Mouse (Mus musculus): ENCODE results near the gene Pex14.
"Not testable (repeated sequence)": the region's sequence is repeated elsewhere in the genome, so short reads cannot be mapped to it uniquely, and the experiment has no call there.

Pex14 gene

DNA sequence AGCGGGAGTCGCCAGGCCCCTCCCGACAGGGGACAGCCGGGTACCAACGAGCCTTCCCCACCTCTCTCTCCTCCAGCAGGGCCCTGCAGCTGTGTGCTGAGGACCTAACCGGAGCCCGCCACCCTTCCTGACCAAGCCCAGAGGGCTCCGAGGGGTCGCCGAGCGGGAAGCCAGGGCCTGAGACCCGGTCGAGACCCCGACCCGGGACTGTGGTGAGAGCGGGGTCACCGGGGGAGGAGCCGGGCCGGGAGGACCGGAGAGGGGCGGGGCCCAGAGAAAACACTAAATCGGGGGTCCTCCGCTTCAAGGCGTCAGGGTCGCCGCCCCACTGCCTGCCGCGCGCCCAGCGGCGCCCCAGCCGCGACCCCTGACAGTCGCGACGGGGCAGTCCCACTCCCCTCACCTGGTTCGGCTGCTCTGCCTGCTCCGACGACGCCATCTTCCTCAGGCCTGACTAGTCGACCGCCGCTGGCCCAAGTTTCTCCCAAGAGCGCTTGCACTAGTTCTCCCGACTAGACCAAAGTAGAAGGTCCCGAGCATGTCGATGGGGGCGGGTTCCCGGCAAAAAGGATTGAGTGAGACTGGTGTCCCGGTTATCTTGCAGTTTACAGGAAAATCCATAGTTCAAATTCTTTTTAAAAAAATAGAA, at the start of gene Pex14:
Pex14 (minus strand) TSS at position 508 of the 649 bp plus-strand sequence.
- DNase-seq, result peak; percentile 97

DNA sequence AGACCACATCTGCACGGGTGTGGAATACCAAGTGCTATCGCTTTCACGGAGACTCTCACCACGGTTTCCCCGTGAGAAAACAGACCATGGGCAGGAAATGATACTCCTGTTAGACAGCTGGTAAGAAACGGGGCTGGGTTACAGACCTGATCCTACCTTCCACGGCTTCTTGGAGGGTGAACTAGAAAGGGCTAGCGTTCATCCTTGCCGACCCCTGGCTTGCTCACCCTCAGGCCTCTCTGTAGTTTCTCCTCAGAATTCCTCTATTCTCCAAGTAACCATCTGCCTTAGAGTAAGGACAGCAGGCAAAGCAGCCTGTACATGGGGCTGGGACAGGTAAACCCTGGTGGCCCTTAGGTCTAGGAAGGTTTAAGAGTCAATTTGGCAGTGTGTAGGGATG, 49.5 kb upstream of the Pex14 start:
- no peak for DNase-seq

DNA sequence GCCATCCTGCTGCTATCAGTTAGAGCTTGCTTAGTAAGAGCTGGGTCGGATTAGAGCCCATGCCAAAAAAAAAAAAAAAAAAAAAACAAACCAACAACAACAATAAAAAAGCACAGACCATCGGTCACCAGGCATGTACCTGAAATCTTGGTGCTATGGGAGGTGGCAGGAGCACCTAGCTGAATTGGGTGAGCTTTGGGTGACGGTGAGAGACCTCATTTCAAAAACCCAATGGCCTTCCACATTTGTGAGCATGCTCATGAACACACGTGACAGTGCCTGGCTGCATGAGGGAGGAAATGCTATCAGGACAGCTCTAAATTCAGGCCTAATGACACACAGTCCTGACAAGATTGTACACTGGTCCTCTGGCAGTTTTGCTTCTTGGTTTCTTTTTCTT, 48.4 kb upstream of the Pex14 start:
- no peak for DNase-seq

DNA sequence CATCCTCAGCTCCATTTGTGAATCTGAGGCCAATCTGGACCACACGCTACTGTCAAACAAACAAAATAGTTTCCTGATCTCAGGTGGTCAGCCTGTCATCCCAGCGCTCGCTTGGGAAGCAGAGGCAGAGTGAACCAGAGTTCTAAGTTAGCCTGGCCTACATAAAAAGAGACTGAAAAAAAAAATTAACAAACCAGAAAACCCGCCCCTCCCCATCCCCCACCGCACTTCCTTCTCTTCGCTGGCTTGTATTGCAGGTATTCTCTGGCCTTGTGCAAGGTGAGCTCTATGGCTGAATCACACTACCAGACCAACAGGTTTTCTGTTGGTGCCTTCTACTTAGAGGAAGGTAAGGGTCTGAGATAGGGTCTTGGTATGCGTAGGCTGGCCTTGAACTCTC, 47.9 kb upstream of the Pex14 start:
- DNase-seq, result no peak

DNA sequence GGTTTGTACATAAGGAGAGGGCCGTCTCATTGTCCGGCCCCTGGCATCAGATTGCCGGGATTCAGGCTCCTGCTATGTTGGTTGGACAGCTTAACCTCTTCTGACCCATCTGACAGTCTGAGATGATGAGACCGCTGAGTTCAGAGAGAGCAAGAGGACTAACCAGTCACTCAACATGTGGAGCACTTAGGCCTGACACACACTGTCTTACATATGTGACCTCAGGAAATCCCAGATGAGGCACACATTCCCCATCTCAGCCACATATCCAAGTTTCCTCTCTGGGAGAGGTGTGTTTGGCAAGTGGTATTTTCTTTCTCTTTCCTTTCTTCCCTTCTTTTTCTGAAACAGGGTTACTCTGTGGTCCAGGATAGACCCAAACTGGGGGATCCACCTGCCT, 45.5 kb upstream of the Pex14 start:
- DNase-seq, result no peak

DNA sequence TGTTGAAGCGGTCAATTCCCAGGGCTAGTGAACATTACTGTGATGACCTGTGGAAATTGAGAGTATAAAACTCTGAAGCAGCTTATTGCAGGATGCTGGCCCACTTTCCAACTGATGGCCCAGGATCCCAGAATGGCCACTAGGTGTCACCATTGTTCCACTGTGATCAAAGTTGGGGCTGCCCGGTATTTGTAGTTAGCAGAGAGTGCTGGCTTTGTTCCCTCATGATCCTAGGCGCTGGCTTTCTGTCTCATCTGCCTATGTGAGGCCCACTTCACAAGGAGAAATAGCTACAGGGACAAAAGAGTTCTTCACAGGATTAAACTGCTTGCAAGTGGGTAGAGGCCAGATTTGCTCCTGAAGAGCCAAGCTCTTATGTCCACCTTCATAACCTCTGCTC, 44.8 kb upstream of the Pex14 start:
- DNase-seq, result peak; percentile 89

DNA sequence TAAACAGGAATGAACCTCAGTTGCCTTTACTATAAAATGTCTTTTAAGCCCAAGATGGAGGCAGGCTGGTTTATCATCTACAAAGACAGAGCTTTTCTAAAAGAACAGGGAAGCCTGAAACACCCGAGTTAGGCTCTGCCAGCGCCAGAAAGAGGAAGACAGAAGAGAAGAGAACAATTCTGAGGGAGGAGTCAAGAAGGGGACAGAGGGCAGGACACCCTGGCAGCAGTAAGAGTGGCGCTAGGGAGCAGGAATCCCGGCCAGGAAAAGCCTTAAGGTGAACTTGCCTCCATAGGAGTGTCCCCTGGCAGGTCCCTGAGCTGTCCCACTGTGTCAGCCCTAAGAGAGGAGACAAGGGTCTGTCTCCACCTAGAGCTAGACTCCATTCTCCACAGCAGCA, 43.9 kb upstream of the Pex14 start:
- DNase-seq, result no peak

DNA sequence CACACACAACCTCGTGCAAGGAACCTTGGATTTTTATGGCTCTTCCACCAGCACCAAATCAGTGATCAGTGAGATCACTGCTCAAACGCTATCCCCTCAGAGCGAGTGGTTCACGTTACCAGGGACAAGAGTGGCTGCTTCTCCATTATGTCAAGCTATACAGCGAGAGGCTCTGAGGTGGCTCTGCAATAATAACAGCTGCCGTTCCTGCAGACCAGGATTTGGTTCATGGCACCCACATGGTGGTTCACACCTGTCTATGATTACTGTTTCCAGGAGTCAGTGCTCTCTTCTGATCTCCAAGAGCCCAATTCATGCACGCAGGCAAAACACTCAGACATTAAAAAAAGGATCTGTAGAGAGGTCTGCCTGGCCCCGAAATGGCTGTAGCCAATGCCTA, 38.8 kb upstream of the Pex14 start:
- DNase-seq, result no peak

DNA sequence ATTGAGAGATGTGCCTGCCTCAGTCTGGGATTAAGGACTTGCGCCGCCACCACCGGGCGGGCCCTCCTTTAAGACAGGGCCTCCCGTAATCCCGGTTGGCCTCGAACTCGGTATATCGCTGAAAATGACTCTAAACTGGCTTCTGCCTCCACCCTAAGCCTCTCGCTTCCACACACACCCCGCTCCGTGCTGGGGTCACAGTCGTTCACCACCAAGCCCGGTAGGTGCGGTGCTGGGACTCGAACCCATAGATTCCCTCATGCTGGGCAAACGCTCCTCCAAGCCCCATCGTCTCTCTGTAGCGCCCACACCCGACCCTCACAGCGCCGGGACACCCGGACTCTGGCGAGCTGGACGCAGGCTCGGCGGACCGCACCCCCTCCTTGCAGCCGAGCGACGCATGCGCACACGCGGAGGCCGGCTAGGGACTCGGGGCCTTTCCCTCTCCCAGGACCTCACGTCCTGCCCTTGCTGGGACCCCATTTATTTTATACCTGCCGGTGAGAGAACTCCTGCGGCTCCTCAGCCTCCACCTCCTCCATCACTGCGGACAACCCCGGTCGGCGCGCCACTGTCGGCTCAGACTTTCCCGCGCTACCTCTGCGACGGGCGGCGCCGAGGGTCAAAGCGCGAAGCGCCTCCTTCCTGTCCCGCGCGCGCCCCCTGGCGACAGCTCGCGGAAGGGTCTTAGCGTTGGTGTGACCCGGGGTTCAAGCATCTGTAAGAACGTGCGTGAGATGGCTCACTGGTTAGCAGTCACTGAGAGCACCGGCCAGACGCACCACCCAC, 37.5 kb upstream of the Pex14 start, which contains the start of gene Cenps:
Cenps (minus strand) TSS at position 648 of the 789 bp plus-strand sequence.
- DNase-seq, result peak; percentile 94

DNA sequence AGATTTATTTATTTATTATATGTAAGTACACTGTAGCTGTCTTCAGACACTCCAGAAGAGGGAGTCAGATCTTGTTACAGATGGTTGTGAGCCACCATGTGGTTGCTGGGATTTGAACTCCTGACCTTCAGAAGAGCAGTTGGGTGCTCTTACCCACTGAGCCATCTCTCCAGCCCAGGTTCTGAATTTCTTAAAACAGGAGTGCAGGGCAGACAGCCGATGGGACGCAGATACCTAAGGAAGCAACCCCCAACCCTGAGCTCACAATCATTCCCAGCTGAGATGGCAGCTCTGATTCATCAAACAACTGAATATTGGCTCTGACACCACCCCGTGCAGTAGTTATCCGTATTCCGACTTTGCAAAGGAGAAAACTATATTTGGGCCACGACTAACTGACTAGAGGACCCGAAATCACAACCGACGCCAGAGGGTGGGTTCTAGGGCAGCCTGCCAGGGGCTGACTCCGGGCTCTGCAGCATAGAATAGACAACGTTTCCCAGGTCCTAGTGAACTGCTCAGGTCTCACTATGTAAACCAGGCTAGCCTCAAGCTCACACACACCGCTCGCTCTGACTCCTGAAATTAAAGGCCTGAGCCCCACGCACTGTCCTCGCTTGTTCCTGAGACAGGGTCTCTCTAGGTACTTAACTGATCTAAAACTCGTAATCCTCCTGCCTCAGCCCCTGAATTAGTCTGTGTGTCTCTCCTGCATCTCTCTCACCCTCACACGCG, 36.6 kb upstream of the Pex14 start:
- DNase-seq, result no peak

DNA sequence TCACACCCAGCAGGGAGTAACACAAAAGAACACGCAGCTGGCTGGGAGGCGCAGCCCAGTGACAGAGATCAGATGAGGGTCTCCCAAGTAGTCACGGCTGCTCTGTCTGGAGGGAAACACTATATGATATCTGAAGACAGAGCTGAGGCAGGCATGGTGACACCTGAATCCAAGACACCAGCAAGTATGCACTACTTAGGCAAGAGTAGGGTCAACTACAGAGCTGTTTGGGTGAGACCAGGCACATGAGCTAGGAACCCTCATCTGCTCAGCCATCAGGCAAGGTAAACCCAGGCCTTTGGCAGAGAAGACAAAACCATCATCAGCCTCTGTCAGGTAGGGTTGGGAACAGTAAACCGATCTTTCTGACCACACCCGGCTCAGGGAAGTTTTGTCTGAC, 33.7 kb upstream of the Pex14 start:
- no peak for DNase-seq

DNA sequence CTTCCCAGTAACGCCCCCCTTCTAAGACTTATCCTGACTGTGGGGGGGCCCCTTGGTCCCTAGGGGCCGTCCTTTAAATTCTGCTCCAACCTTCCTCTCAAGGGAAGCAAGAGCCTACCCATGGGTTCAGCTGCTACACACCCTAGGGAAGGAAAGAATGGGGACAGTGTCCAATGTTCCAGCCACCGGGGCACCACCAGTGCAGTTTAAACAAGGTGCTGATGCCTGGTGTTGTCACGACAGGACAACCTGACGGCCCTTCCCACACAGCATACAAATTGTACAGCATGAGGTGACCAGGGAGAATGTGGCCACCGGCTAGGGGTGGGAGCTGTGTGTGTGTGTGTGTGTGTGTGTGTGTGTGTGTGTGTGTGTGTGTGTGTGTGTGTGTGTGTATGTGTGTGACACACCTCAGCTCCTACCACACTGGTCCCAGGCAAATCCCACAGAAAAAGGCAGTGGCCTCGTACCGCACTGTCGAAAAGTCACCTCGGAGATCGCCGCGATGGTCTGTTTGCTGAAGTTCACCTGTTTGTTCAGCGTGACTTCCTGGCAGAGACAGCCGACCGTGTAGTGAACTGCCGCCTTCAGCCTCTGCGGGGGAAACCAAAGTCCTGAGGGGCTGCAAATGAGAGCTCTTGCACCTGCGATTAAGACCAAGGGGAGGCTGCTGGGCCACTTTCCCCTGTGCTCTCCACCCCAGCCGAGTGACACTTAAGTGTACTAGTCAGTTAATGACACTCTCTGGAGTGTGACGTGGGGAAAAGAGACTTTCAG, 32.3 kb upstream of the Pex14 start:
- DNase-seq, result peak; percentile 33

DNA sequence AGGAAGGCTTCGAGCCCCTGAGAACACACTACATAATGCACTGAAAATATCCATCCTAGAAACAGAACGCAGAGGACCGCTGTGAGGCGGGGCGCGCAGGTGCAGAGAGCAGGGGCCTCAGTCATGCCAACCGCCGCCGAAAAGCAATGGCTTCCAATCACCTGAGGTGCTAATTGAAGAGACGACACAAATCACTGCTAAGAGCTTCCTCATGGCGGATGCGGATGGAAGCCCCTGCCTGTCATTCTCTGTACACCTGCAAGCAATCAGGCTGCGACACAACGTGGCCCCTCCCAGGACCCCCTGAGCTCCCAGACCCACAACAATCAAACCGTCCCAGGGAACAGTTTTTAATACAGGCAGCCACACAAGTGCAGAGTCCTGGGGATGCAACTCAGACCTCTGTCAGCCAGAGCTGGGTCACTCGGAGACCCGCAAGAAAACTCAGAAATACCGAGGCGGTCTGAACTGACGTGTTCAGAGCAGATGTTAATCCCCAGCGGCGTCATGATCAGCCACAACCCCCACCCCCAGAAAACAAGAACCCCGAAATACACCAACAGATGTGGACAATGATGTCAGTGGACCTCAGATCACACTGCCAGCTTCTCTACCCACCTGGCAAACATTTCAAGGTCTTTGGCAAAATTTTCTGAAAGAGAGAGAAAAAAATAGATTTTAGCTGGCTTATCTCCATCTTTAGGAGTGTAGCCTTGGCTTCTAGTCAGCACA, 31.5 kb upstream of the Pex14 start:
- no peak for DNase-seq

DNA sequence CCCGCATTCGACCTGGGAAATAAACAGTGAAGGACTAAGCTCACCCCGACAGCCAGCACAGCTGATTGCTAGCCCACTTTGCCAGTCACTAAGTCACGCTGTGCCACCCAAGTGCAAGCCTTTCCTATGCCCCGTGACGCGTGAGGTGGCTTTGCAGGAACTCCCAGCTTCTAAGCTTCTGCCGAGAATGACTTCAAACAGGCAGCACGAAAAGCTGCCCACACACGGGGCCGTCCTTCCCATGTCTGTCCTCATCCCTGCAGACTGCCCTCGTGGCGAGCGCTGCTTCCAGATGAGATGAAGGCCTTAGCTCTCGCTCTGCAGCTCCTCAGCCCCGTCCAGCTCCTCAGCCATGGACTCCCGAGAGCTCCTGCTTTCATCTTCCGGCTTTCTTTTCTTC, 28.8 kb upstream of the Pex14 start:
- DNase-seq, result no peak

DNA sequence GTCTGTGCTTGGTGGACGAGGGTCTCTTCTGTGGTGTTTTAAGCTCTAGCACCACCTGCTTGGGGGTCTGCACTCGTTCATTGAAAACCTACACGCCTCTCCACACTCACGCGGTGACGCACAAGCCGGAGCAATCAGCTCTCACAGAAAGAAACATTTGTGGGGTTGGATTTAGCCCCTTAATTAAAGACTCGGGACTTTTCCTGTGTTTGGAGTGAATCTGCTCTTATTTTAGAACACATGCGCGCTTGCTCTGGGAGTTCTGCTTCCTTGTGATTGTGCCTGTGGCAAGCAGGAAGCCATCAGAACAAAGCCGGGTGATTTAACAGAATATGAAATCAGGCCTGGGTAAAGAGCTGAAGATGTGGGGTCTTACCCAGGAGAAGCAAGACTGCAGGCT, 27.0 kb upstream of the Pex14 start, which contains the start of gene Cort:
Cort (minus strand) TSS at position 101 of the 400 bp plus-strand sequence.
- no peak for DNase-seq

DNA sequence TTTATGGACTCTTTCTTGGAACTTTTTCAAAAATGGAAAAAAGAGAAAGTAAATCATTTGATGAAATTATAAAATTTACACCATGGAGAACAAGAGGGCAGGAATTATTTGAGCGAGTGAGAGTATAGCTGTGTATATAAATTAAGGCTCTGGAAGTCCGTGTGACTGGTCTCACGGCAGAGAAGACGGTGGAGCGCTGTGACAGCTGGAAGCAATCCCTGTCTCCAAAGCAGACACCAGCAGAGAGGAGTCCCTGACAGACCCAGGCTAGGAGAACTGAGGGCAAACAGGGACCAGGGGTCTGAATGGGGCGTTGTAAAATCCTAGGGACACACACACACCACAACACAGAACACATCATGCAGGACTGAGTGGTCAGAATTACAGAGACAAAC, 26.4 kb upstream of the Pex14 start:
- DNase-seq, result no peak

DNA sequence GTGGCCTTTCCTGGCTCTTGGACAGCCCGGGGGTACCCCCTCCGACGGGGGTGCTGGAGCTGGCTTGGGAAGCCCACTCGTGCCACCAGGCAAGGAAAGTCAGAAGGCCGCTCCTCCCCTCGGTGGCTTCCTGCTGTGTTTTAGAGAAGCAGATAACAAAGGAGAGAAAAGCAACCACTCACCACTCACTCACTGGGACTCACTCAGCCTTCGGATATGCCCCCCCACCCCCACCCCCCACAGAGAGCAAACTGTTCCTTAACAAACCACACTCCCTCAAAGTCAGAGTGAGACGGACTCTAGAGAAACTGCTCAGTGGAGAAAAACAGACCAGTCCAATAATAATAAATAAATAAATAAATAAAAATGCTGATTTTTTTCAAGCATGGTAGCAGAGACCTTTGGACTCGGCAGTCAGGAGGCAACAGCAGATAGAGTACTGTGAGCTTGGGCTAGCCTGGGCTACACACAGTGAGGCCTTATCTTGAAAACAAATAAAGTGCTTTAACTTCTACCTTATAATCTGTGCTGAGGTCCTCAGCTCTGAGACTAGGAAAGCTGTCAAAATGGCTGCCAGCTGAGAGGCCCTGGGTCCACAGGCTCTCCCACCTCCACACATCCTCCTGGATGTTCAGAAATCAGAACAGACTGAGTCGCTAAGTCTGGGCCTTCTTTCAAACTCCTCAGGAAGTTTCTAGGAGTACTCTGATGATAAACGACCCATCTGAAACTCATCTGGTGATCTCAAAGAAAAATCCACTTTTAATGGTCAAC, 25.9 kb upstream of the Pex14 start:
- DNase-seq, result no peak

DNA sequence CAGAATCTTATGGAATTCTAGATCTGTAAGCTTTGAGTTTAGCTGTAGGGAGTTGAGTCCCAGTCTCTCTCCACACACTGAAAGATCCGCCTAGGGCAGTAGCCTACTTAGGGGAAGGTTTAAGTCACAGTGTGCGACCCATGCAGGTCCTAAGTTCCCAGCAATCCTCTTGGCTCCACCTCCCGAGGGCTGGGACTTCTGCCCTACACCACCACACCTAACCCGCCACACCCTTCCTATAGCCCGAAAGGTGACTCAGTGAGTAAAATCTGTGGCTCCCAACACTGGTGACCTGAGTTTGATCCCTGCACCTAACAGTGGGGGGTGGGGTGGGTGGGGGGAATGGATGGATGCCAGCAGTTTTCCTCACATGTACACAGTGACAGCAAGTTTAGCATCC, 23.8 kb upstream of the Pex14 start:
- no peak for DNase-seq

DNA sequence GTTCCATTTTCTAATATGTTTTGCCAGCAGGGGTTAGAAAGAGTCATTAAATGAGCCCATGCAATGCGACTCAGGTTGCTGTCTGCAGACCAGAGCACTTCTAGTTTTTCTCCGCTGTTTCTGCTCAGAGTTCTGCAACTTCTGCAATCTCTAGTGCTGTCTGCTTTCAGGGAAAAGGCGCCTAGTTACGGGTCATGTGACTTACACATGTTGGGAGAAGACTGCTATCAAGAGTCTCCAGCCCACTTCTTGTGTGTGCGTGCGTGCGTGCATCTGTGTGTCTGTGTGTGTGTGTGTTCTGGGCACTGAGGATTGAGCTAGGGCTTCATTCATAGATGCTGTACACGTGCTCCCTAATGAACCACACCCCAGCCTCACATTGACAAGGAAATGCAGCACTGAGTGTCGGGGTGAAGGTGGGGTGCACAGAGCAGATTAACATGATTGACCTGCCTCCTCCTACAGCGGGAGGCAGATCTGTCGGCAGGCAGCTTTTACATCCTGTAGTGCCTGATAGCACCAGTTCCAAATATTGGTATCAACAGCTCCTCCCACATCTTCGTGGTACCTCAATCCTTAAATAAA, 20.4 kb upstream of the Pex14 start:
- not testable (repeated sequence) for DNase-seq

DNA sequence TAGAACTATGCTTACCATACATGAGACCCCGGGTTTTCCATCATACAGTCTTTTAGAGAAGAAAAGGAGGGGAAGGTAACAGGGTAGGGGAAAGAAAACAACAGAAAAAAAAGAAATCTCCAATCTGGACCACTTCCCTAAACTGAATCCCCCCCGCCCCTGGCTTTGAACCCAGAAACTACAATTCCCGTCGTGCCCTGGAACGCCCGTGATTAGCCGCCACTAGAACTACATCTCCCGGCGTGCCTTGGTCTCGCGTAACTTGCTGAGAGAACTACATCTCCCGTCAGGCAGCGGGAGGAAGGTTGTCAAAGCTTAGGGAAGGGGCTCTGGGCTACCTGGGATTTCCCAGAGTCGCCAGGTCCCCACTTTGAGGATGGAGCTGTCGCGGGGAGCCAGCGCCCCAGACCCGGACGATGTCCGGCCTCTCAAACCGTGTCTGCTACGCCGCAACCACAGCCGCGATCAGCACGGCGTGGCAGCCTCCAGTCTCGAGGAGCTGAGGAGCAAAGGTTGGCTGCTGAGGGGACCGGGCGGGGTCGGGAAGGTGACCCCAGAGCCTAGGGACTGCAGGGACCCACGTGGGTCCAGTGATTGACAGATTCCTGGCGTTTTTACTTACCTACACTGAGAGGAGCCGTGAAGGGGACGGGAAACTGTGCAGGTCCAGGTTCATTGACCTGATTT, 4.3 kb upstream of the Pex14 start, which contains the start of gene Dffa:
Dffa (plus strand) TSS at position 272 of the 687 bp plus-strand sequence.
- peak; percentile 98 for DNase-seq
